Mouse (Mus musculus): Measurements from ENCODE around the gene Crybg2. TPM values are rescaled to one million over a fixed set of nuclear protein-coding genes. Genes with fewer than 3 reads are reported as not detected.

Crybg2 gene
- total and polyA plus RNA-seq, 2 experiments from 2014 or later = 4.5 to 8.4 TPM

DNA sequence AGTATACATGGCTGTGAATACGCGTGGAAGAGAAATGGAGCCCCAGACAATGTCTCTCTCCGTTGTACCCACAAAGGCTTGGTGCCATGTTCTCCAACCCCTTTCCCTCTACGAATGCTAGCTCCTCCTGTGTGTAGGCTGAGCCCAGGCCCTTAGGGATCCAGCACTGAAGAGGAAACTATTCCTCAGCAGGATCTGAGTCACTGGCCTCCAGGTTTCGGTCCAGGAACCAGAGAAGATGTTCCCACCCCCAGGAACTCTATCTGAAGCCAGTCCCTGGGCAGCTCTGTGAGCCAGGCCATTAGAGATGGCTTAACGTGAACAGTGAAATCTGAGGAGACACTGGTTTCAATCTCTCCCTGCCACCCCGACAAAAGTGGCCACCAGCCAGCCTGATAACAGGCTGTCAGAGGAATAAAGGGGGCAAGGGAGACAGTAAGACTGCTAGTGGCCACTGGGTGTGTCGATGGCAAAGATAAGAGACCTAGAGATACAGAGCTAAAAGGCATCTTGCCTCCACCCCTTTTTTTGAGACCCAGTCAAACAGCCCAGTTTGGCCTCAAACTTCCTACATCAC, 72.0 kb downstream of the Crybg2 start:
- no peak for ATAC-seq (ENCODE audit: low FRiP score)
- TF ChIP-seq CTCF (IDR thresholded peaks at IDR 0.05) = no peak
- peaks cover 8% of the 10 kb centered on the region; the same call in 1 of the 2 replicates for H3K4me1 ChIP-seq (ENCODE audit: insufficient read depth, low read length)

DNA sequence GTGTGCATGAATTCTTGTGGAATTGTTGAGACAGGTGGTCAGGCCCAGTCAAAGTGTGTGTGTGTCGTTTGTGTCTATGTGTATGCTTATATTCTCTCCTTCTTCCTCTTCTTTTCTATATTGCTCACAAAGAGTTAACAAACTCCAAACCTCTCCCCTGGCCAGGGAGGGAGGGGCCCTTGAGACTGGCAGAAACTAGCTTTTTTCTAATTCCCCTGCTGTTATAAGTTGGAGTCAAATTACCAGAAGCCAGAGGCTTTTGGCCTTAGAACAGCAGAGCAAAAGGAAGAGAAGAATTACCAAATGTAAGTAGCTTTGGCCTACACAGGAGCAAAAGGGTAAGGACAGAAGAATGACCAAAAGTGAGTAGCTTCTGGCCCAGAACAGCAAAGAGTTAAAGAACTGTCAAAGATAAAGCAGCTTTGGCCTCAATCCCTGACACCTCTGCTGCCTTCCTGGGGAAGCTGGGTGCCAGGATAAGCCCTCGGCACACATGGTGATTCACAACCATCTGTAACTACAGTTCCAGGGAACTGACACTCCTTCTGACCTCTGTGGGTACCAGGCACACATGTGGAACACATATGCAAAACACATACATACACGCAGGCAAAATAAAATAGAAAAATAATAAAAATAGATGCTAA, 75.8 kb downstream of the Crybg2 start:
- Histone ChIP-seq H3K4me1 (ENCODE audit: insufficient read depth, low read length) (no peaks in the 10 kb centered on the region), H3K4me2 (ENCODE audit: low read depth, low read length, poor library complexity, severe bottlenecking) (no peak overlapping the region), H3K27me3 (ENCODE audit: insufficient read depth, low read length) (no peaks in the 10 kb centered on the region), H3K4me3 (ENCODE audit: low read depth, low read length) (no peak overlapping the region), H3K9me3 (ENCODE audit: low read length) (no peaks in the 10 kb centered on the region), H3K9ac (replicated peaks; ENCODE audit: low read length, poor library complexity, severe bottlenecking) (no peak overlapping the region), H3K36me3 (ENCODE audit: insufficient read depth, low read length) (no peaks in the 10 kb centered on the region), H3K27ac (ENCODE audit: low read depth, low read length) (no peak overlapping the region)
- no peak for DNase-seq (ENCODE audit: low spot score)
- no peak for ATAC-seq (ENCODE audit: low FRiP score)
- 72% methylated on average over 3 of the region's 3 CpGs for WGBS
- TF ChIP-seq CTCF (IDR thresholded peaks at IDR 0.05) = no peak

More for the DNA sequence above, 72.0 kb downstream of the Crybg2 start:
- H3K9me3 ChIP-seq (ENCODE audit: low read length) = no peaks in the 10 kb centered on the region
- 88% methylated on average over 8 of the region's 8 CpGs for WGBS
- no peak overlapping the region for H3K9ac ChIP-seq (replicated peaks; ENCODE audit: low read length, poor library complexity, severe bottlenecking)
- H3K4me3 ChIP-seq (ENCODE audit: low read depth, low read length) = no peak overlapping the region
- no peak for DNase-seq (ENCODE audit: low spot score)
- no peak overlapping the region for H3K27ac ChIP-seq (ENCODE audit: low read depth, low read length)
- H3K27me3 ChIP-seq (ENCODE audit: insufficient read depth, low read length) = no peaks in the 10 kb centered on the region
- H3K4me2 ChIP-seq (ENCODE audit: low read depth, low read length, poor library complexity, severe bottlenecking) = no peak overlapping the region
- H3K36me3 ChIP-seq (ENCODE audit: insufficient read depth, low read length) = peaks cover 6% of the 10 kb centered on the region

DNA sequence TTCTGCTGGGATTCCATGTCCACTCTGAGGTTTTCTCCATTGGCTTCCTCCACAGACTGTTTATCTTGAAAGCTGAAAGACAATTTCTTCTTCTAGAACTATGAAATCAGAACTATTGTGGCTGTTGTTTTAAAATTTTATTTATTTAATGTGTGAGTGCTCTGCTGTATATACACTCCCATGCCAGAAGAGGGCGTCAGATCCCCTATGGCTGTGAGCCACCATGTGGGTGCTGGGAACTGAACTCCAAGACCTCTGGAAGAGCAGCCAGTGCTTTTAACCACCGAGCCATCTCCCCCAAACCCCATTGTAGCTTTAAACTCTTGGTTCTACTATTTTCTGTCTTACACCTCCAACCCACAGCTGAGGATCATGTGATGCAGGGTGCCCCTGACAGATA, 78.2 kb downstream of the Crybg2 start:
- Histone ChIP-seq H3K4me1 (ENCODE audit: insufficient read depth, low read length) (no peaks in the 10 kb centered on the region), H3K27ac (ENCODE audit: low read depth, low read length) (no peak overlapping the region), H3K9me3 (ENCODE audit: low read length) (no peaks in the 10 kb centered on the region), H3K36me3 (ENCODE audit: insufficient read depth, low read length) (no peaks in the 10 kb centered on the region), H3K4me2 (ENCODE audit: low read depth, low read length, poor library complexity, severe bottlenecking) (no peak overlapping the region), H3K9ac (replicated peaks; ENCODE audit: low read length, poor library complexity, severe bottlenecking) (no peak overlapping the region), H3K4me3 (ENCODE audit: low read depth, low read length) (no peak overlapping the region), H3K27me3 (ENCODE audit: insufficient read depth, low read length) (no peaks in the 10 kb centered on the region)
- no peak for DNase-seq (ENCODE audit: low spot score)
- WGBS = 83% methylated on average over 2 of the region's 2 CpGs
- 0 out of 2 replicates have a peak, but pooled peaks have one; percentile 11 for TF ChIP-seq CTCF (IDR thresholded peaks at IDR 0.05)
- no peak for ATAC-seq (ENCODE audit: low FRiP score)

Other genes with a start within 250 kb of the Crybg2 start
- gene Rps6ka1, start 173.0 kb upstream of the Crybg2 start, total RNA-seq (2014; rRNA removed) = 25.2 and 30.9 TPM in 2 replicates
- 20.4 and 21.6 TPM in 2 replicates for gene Rps6ka1, start 173.0 kb upstream of the Crybg2 start, polyA plus RNA-seq (2015; fragmentation: Nextera tagmentation; extraction: Ambion mirVana)
- 231 and 262 TPM in 2 replicates for gene Hmgn2, start 92.2 kb upstream of the Crybg2 start, total RNA-seq (2014; rRNA removed)
- gene Hmgn2, start 92.2 kb upstream of the Crybg2 start, polyA plus RNA-seq (2015; fragmentation: Nextera tagmentation; extraction: Ambion mirVana) = 858 and 919 TPM in 2 replicates
- 45.6 and 46.2 TPM in 2 replicates for gene Dhdds, start 59.9 kb upstream of the Crybg2 start, total RNA-seq (2014; rRNA removed)
- 38.3 and 42.6 TPM in 2 replicates for gene Dhdds, start 59.9 kb upstream of the Crybg2 start, polyA plus RNA-seq (2015; fragmentation: Nextera tagmentation; extraction: Ambion mirVana)
- gene Lin28a, start 42.0 kb upstream of the Crybg2 start, total RNA-seq (2014; rRNA removed) = 0.05 and 0.57 TPM in 2 replicates
- 0.04 and 0.13 TPM in 2 replicates for gene Lin28a, start 42.0 kb upstream of the Crybg2 start, polyA plus RNA-seq (2015; fragmentation: Nextera tagmentation; extraction: Ambion mirVana)
- not detected in 2 replicates for gene Zfp683, start 7.0 kb upstream of the Crybg2 start, total RNA-seq (2014; rRNA removed)
- gene Zfp683, start 7.0 kb upstream of the Crybg2 start, polyA plus RNA-seq (2015; fragmentation: Nextera tagmentation; extraction: Ambion mirVana) = not detected in 2 replicates
- 0.66 TPM in 1 of 2 replicates, not detected in the other for gene Cd52, start 34.3 kb downstream of the Crybg2 start, total RNA-seq (2014; rRNA removed)
- gene Cd52, start 34.3 kb downstream of the Crybg2 start, polyA plus RNA-seq (2015; fragmentation: Nextera tagmentation; extraction: Ambion mirVana) = 2.0 and 2.7 TPM in 2 replicates
- gene Ubxn11, start 41.8 kb downstream of the Crybg2 start, total RNA-seq (2014; rRNA removed) = 4.9 and 8.4 TPM in 2 replicates
- gene Ubxn11, start 41.8 kb downstream of the Crybg2 start, polyA plus RNA-seq (2015; fragmentation: Nextera tagmentation; extraction: Ambion mirVana) = 11.2 and 13.7 TPM in 2 replicates
- 162 and 224 TPM in 2 replicates for gene Sh3bgrl3, start 68.0 kb downstream of the Crybg2 start, total RNA-seq (2014; rRNA removed)
- gene Sh3bgrl3, start 68.0 kb downstream of the Crybg2 start, polyA plus RNA-seq (2015; fragmentation: Nextera tagmentation; extraction: Ambion mirVana) = 565 and 583 TPM in 2 replicates
- 10.0 and 12.5 TPM in 2 replicates for gene Cep85, start 126.3 kb downstream of the Crybg2 start, total RNA-seq (2014; rRNA removed)
- 13.3 and 14.8 TPM in 2 replicates for gene Cep85, start 126.3 kb downstream of the Crybg2 start, polyA plus RNA-seq (2015; fragmentation: Nextera tagmentation; extraction: Ambion mirVana)
- gene Gm7534, start 142.2 kb downstream of the Crybg2 start, total RNA-seq (2014; rRNA removed) = not detected in 2 replicates
- not detected in 2 replicates for gene Gm7534, start 142.2 kb downstream of the Crybg2 start, polyA plus RNA-seq (2015; fragmentation: Nextera tagmentation; extraction: Ambion mirVana)
- 0.38 TPM in 1 of 2 replicates, not detected in the other for gene Catsper4, start 166.6 kb downstream of the Crybg2 start, total RNA-seq (2014; rRNA removed)
- 0.16 TPM in 1 of 2 replicates, not detected in the other for gene Catsper4, start 166.6 kb downstream of the Crybg2 start, polyA plus RNA-seq (2015; fragmentation: Nextera tagmentation; extraction: Ambion mirVana)
- 0.27 and 0.38 TPM in 2 replicates for gene Cnksr1, start 177.6 kb downstream of the Crybg2 start, total RNA-seq (2014; rRNA removed)
- gene Cnksr1, start 177.6 kb downstream of the Crybg2 start, polyA plus RNA-seq (2015; fragmentation: Nextera tagmentation; extraction: Ambion mirVana) = 0.13 and 0.28 TPM in 2 replicates
- gene E130218I03Rik, start 182.8 kb downstream of the Crybg2 start, total RNA-seq (2014; rRNA removed) = not detected in 2 replicates
- 0.31 and 0.49 TPM in 2 replicates for gene E130218I03Rik, start 182.8 kb downstream of the Crybg2 start, polyA plus RNA-seq (2015; fragmentation: Nextera tagmentation; extraction: Ambion mirVana)
- 10.6 and 15.4 TPM in 2 replicates for gene Zfp593, start 184.8 kb downstream of the Crybg2 start, total RNA-seq (2014; rRNA removed)
- 9.2 and 11.1 TPM in 2 replicates for gene Zfp593, start 184.8 kb downstream of the Crybg2 start, polyA plus RNA-seq (2015; fragmentation: Nextera tagmentation; extraction: Ambion mirVana)
- gene Gm30191, start 186.1 kb downstream of the Crybg2 start, total RNA-seq (2014; rRNA removed) = not detected in 2 replicates
- gene Gm30191, start 186.1 kb downstream of the Crybg2 start, polyA plus RNA-seq (2015; fragmentation: Nextera tagmentation; extraction: Ambion mirVana) = 0.37 and 0.42 TPM in 2 replicates
- gene Grrp1, start 193.3 kb downstream of the Crybg2 start, total RNA-seq (2014; rRNA removed) = 18.0 and 27.1 TPM in 2 replicates
- 15.7 and 17.8 TPM in 2 replicates for gene Grrp1, start 193.3 kb downstream of the Crybg2 start, polyA plus RNA-seq (2015; fragmentation: Nextera tagmentation; extraction: Ambion mirVana)
- 44.8 and 49.7 TPM in 2 replicates for gene Pdik1l, start 227.1 kb downstream of the Crybg2 start, total RNA-seq (2014; rRNA removed)
- 27.6 and 30.8 TPM in 2 replicates for gene Pdik1l, start 227.1 kb downstream of the Crybg2 start, polyA plus RNA-seq (2015; fragmentation: Nextera tagmentation; extraction: Ambion mirVana)